Mouse (Mus musculus): ENCODE measurements around the gene Gm38431.
A peak's percentile ranks its signal among the peaks of the same experiment; 100 is the strongest.

Gm38431 gene

GRCm38 (mm10) chr9:21041308-21041707, 50.5 kb downstream of the Gm38431 start:
- DNase-seq (ENCODE audit: low read depth): no peak

DNA sequence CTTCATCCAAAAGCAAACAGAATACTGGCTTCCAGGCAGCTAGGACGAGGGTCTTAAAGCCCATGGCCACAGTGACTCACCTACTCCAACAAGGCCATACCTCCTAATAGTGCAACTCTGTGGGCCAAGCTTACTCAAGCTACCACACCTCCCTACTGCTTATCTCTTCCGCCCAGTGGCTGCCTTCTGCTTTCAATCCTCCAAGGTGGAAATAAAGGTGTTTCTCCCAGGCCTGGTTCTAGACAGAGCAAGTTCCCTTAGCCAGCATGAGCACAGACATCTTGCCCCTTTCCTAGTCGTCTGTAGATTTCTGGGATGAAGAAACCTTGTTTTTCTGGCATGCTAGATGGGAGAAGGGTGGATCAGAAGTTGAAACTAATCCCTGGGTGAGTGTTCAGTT, 52.0 kb downstream of the Gm38431 start:
- no peak for DNase-seq (ENCODE audit: low read depth)

- DNase-seq (ENCODE audit: low read depth): no peak
Observed at GRCm38 (mm10) chr9:21037481-21037891, 54.3 kb downstream of the Gm38431 start.

- DNase-seq (ENCODE audit: low read depth): no peak
Observed at GRCm38 (mm10) chr9:21036666-21037065, 55.1 kb downstream of the Gm38431 start.

GRCm38 (mm10) chr9:21036161-21036560, 55.6 kb downstream of the Gm38431 start:
- no peak for DNase-seq (ENCODE audit: low read depth)

DNA sequence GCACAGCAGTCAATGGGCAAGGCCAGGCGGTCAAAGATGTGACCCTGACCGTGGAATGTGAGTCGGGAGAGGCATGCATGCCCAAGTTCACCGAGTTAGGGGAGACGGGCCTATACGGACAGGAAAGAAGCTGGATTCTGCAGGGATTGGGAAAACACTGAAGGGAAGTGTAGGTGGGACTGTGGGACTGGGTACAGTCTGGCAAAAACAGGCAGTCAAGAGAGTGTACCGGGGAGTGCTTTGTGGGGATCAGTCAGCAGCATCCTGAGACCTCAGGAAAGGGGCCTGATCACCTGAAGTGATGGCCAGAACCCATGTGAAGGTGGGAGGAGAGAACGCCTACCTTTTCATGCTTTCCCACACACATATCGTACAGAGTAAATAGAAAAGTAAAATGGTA, 56.2 kb downstream of the Gm38431 start:
- DNase-seq (ENCODE audit: low read depth): no peak

DNA sequence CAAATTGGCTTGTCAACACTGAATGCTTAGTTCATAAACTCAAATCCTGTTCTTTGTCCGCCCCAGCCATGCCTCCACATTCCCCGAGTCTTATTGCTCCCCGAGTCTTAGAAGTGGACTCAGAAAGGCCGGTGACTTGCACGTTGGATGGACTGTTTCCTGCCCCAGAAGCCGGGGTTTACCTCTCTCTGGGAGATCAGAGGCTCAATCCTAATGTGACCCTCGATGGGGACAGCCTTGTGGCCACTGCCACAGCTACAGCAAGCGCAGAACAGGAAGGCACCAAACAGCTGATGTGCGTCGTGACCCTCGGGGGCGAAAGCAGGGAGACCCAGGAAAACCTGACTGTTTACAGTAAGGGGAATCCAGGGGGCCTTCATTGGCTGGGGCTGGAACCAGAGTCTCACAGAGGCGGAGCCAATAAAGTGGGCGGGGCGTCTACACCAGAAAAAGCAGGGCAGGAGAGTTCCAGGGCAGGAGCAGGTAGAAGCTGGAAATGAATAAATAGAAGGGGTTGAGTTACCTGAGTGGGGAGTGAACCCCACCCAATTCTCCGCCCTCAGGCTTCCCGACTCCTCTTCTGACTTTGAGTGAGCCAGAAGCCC, 57.2 kb downstream of the Gm38431 start:
- peak; percentile 64 for DNase-seq (ENCODE audit: low read depth)

DNA sequence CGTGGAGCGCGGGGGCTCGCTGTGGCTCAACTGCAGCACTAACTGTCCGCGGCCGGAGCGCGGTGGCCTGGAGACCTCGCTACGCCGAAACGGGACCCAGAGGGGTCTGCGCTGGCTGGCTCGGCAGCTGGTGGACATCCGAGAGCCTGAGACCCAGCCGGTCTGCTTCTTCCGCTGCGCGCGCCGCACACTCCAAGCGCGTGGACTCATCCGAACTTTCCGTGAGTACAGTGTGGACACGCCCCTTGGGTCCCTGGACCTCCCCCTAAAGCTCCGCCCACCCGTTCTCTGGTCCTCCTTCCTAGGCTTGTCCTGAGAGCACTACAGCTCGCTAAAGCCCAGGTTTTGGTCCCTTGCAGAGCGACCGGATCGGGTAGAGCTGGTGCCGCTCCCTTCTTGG, 58.7 kb downstream of the Gm38431 start:
- DNase-seq (ENCODE audit: low read depth): peak; percentile 97

DNA sequence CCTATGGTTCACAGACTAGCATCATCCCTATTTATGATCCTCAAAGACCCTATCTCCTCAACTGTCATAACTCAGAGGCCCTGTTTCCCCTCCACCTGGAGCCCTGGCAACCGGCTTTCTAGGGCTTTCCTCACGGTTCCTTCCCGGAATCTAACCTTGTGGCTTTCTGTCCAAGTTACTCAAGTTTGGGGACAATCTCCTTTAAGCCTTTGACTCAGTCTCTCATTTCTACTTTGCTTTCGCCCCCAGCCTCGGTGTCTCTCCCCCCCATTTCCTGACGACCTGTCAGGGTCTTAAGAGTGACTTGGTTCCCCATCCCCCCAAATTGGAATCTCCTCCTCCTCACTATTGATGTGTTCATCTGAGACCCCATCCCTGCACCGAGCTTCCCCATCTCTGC, 59.3 kb downstream of the Gm38431 start:
- DNase-seq (ENCODE audit: low read depth): no peak

DNA sequence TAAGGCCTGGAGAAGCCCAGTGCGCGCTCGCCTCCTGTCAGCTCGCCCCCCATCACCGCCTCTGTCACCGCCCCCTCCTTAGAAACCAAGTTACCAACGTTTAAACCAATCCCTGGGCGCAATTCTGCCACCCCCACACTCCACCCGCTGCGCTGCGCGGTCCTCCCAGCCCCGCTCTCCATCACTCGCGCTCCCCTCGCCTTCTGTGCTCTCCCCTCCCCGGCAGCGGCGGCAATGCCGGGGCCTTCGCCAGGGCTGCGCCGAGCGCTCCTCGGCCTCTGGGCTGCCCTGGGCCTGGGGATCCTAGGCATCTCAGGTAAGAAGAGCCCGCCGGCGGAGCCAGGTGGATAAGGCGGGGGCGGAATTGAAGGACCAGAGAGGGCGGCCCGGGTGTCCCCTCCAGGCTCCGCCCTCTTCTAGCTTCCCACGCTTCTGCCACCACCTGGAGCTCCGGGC, 59.9 kb downstream of the Gm38431 start, which contains the start of gene Icam5:
Gene Icam5, plus strand, starts transcription at position 178 of the 456 bp plus-strand sequence.
- DNase-seq (ENCODE audit: low read depth): peak; percentile 77

GRCm38 (mm10) chr9:21031251-21031895, 60.4 kb downstream of the Gm38431 start:
- peak; percentile 89 for DNase-seq (ENCODE audit: low read depth)

DNA sequence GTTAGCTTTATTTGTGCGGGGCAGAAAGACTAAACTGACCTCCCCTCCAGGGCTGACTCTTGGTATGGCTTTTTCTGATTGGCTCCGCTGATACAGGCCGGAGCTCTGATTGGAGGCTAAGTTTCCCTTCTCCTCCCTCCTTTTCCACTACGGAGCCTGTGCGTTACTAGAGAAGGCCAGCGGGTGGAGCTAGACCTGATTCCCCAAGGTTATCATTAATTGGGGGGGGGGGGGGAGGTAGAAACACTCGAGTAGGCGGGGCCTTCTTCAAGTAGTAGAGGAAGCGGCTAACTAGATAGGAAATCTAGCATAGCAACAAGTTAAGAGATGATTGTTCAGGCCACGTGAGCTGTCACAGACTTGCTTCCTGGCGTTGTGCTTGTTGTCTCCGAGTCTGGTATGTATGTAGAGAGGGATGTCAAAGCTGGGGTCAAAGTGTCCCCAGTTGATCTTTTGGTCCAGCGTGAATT, 61.0 kb downstream of the Gm38431 start:
- peak; percentile 99 for DNase-seq (ENCODE audit: low read depth)

DNA sequence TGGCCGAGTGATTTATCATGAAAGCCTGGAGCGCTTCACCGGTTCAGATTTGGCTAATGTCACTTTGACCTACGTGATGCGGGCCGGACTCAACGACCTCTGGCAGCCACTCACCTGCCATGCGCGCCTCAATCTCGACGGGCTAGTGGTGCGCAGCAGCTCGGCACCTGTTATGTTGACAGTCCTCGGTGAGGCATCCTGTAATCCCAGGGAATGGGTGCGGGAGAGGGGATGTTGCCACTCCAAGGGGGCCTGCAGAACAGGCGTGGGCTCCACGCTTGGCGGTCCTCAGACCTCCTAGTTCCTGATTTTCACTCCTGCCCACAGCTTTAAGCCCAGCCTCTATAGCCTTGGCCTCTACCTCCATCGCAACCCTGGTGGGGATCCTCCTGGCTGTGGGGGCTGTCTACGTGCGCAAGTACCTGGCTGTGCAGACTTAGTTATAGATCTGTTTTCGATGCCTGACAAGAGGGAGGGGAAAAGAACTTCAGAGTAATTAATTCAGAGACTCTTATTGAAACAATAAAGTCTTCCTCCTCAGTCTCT, 61.7 kb downstream of the Gm38431 start:
- peak; percentile 53 for DNase-seq (ENCODE audit: low read depth)

DNA sequence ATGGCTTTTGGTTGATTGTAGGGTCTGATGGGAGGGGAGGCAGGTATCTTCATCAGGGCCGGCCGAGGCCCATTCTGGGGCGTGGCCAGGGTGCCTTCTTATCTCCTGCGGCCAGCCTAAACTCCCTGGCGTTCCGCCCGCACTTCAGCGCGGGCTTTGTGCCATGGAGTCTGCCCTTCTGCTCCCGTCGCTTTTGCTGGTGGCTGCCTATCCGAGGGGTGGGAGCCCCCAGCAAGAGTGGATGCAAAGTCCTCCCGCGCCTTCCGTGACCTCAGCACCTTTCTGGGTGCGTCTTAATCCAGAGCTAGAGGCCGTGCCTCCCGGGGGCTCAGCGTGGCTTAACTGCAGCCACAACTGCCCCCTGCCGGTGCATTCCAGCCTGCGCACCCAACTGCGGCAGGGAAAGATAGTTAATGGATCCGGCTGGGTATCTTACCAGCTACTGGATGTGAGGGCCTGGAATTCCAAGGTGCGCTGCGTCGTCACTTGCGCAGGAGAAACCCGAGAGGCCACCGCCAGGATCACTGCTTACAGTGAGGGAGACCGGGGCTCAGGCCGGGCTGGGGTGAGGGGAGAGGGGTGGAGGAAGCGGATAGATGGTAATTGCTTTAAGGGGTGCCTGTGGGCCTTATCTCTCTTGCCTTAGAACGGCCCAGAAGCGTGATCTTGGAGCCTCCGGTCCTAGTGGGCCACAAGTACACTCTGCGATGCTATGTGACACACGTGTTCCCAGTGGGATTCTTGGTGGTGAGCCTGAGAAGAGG, 62.3 kb downstream of the Gm38431 start, which contains the start of gene Icam4:
Gene Icam4, plus strand, starts transcription at position 83 of the 764 bp plus-strand sequence.
- peak; percentile 85 for DNase-seq (ENCODE audit: low read depth)

- DNase-seq (ENCODE audit: low read depth): no peak
Observed at GRCm38 (mm10) chr9:21028560-21029110, 63.2 kb downstream of the Gm38431 start.

GRCm38 (mm10) chr9:21027774-21028290, 64.0 kb downstream of the Gm38431 start:
- DNase-seq (ENCODE audit: low read depth): no peak

DNA sequence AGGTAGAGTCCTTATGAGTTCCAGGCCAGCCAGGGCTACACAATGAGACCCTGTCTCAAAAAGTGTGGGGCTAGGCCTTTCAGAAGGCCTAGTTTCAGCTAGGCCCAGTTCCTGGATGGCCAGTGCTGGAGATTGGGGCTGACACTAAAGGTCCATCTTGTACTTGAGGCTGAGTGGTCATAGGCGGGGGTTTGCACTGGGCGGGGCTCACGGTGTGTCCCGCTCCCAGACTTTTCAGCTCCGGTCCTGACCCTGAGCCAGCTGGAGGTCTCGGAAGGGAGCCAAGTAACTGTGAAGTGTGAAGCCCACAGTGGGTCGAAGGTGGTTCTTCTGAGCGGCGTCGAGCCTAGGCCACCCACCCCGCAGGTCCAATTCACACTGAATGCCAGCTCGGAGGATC, 64.9 kb downstream of the Gm38431 start:
- no peak for DNase-seq (ENCODE audit: low read depth)

DNA sequence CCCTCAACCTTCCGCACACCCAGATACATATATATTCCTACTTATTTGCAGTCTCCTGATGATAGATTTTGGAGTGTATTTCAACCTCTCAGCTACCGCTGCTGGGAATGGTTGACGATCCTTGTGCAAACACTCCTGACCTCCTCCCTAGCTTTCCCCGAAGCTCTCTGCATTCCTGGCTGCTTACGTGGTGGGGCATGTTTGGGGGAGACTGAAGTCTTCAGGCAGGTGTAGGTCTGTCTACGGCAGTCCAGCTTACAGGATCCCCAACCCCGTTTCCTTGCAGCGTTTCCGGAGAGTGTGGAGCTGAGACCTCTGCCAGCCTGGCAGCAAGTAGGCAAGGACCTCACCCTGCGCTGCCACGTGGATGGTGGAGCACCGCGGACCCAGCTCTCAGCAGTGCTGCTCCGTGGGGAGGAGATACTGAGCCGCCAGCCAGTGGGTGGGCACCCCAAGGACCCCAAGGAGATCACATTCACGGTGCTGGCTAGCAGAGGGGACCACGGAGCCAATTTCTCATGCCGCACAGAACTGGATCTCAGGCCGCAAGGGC, 66.5 kb downstream of the Gm38431 start:
- DNase-seq (ENCODE audit: low read depth): no peak

GRCm38 (mm10) chr9:21022726-21023125, 69.1 kb downstream of the Gm38431 start:
- no peak for DNase-seq (ENCODE audit: low read depth)

- no peak for DNase-seq (ENCODE audit: low read depth)
Observed at GRCm38 (mm10) chr9:21022288-21022687, 69.5 kb downstream of the Gm38431 start.

DNA sequence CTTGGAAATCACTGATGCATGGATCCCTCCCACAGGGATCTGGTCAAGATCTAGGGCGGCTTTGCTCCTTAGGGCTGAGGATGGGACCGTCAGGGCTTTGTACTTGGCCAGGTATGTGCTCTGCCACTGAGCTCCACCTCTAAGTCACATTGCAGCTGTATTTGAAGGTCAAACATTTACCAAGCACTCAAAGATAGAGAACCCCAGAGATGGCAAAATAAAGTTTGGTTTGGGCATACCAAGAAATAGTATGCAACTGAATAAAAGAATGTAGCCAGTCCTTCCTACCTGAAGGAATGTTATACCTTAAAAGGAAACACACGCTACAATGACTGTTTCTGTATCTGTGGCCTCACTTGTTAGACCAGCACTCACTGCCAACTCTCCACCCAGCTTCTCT, 70.4 kb downstream of the Gm38431 start:
- DNase-seq (ENCODE audit: low read depth): no peak

GRCm38 (mm10) chr9:21018600-21018999, 73.2 kb downstream of the Gm38431 start:
- no peak for DNase-seq (ENCODE audit: low read depth)

Measured in induced T-regulatory cell, adult 2 months (primary cell).